Mouse (Mus musculus): ENCODE results near the gene Rer1. TPM values are rescaled to one million over a fixed set of nuclear protein-coding genes. Genes with fewer than 3 reads are reported as not detected.

The Rer1 gene
- polyA plus RNA-seq, 1 experiment from 2014 or later = 130 TPM

GRCm38 (mm10) chr4:155098572-155098971 lies 12.4 kb upstream of the Rer1 start:
- H3K27ac ChIP-seq = no peak overlapping the region
- ATAC-seq (ENCODE audit: low FRiP score) = no peak
- no peak overlapping the region for H3K4me2 ChIP-seq (replicated peaks)
- no peak overlapping the region for H3K4me3 ChIP-seq
- H3K36me3 ChIP-seq = no peaks in the 10 kb centered on the region
- no peaks in the 10 kb centered on the region for H3K9me3 ChIP-seq (replicated peaks)
- WGBS = 77% methylated on average over 4 of the region's 4 CpGs
- no peaks in the 10 kb centered on the region for H3K27me3 ChIP-seq
- peak overlapping the region; percentile 13; the same call in 1 of the 2 replicates for H3K9ac ChIP-seq
- peaks cover 3% of the 10 kb centered on the region; the same call in 1 of the 2 replicates for H3K4me1 ChIP-seq

- ATAC-seq (ENCODE audit: low FRiP score) = no peak
- WGBS = 86% methylated on average over 6 of the region's 6 CpGs
- H3K4me1 ChIP-seq = peaks cover 3% of the 10 kb centered on the region; the same call in 1 of the 2 replicates
- no peak overlapping the region for H3K27ac ChIP-seq
- H3K4me2 ChIP-seq (replicated peaks) = no peak overlapping the region
- H3K36me3 ChIP-seq = peaks cover 5% of the 10 kb centered on the region; the same call in 1 of the 2 replicates
- H3K9me3 ChIP-seq (replicated peaks) = no peaks in the 10 kb centered on the region
- no peaks in the 10 kb centered on the region for H3K27me3 ChIP-seq
- no peak overlapping the region for H3K9ac ChIP-seq
- H3K4me3 ChIP-seq = no peak overlapping the region
These were observed 11.3 kb upstream of the Rer1 start for GRCm38 (mm10) chr4:155097452-155097851.

- 88% methylated on average over 8 of the region's 8 CpGs for WGBS
- Histone ChIP-seq H3K4me1 (peaks cover 3% of the 10 kb centered on the region; the same call in 1 of the 2 replicates), H3K4me3 (no peak overlapping the region), H3K36me3 (peaks cover 7% of the 10 kb centered on the region; the same call in 1 of the 2 replicates), H3K4me2 (replicated peaks) (no peak overlapping the region), H3K27ac (no peak overlapping the region; the same call in 1 of the 2 replicates), H3K9me3 (replicated peaks) (no peaks in the 10 kb centered on the region), H3K27me3 (no peaks in the 10 kb centered on the region), H3K9ac (no peak overlapping the region)
- no peak for ATAC-seq (ENCODE audit: low FRiP score)
These were observed 9.8 kb upstream of the Rer1 start for GRCm38 (mm10) chr4:155095967-155096366.

- Histone ChIP-seq H3K4me1 (peaks cover 3% of the 10 kb centered on the region; the same call in 1 of the 2 replicates), H3K27ac (no peak overlapping the region), H3K27me3 (no peaks in the 10 kb centered on the region), H3K9me3 (replicated peaks) (no peaks in the 10 kb centered on the region), H3K4me2 (replicated peaks) (no peak overlapping the region), H3K36me3 (peaks cover 10% of the 10 kb centered on the region; the same call in 1 of the 2 replicates), H3K9ac (no peak overlapping the region), H3K4me3 (no peak overlapping the region)
- WGBS = 30% methylated on average over 8 of the region's 8 CpGs
- ATAC-seq (ENCODE audit: low FRiP score) = peak; percentile 63
These were observed 9.2 kb upstream of the Rer1 start for GRCm38 (mm10) chr4:155095238-155095900.

- Histone ChIP-seq H3K4me2 (replicated peaks) (no peak overlapping the region), H3K4me1 (peaks cover 3% of the 10 kb centered on the region; the same call in 1 of the 2 replicates), H3K36me3 (peaks cover 15% of the 10 kb centered on the region), H3K27me3 (no peaks in the 10 kb centered on the region), H3K9me3 (replicated peaks) (no peaks in the 10 kb centered on the region), H3K27ac (no peak overlapping the region), H3K9ac (no peak overlapping the region), H3K4me3 (no peak overlapping the region)
- 76% methylated on average over 3 of the region's 3 CpGs for WGBS
- peak; percentile 65 for ATAC-seq (ENCODE audit: low FRiP score)
These were observed 8.4 kb upstream of the Rer1 start for GRCm38 (mm10) chr4:155094565-155094964.

- no peak overlapping the region for H3K27ac ChIP-seq
- no peak for ATAC-seq (ENCODE audit: low FRiP score)
- no peak overlapping the region for H3K9ac ChIP-seq
These were observed 7.4 kb upstream of the Rer1 start for GRCm38 (mm10) chr4:155093431-155094149.

GRCm38 (mm10) chr4:155092718-155093430 lies 6.7 kb upstream of the Rer1 start:
- Histone ChIP-seq H3K9ac (no peak overlapping the region), H3K4me1 (peaks cover 3% of the 10 kb centered on the region; the same call in 1 of the 2 replicates), H3K36me3 (peaks cover 25% of the 10 kb centered on the region), H3K4me3 (no peak overlapping the region), H3K4me2 (replicated peaks) (no peak overlapping the region), H3K9me3 (replicated peaks) (no peaks in the 10 kb centered on the region), H3K27me3 (no peaks in the 10 kb centered on the region), H3K27ac (no peak overlapping the region)
- WGBS = 93% methylated on average over 19 of the region's 19 CpGs
- ATAC-seq (ENCODE audit: low FRiP score) = no peak

More at GRCm38 (mm10) chr4:155093431-155094149, 7.4 kb upstream of the Rer1 start:
- Histone ChIP-seq H3K27me3 (no peaks in the 10 kb centered on the region), H3K36me3 (peaks cover 25% of the 10 kb centered on the region), H3K4me3 (no peak overlapping the region), H3K4me2 (replicated peaks) (no peak overlapping the region), H3K4me1 (peaks cover 3% of the 10 kb centered on the region; the same call in 1 of the 2 replicates), H3K9me3 (replicated peaks) (no peaks in the 10 kb centered on the region)
- WGBS = 83% methylated on average over 7 of the region's 7 CpGs

GRCm38 (mm10) chr4:155090688-155091449 lies 4.7 kb upstream of the Rer1 start:
- no peak overlapping the region for H3K4me3 ChIP-seq
- H3K27ac ChIP-seq = no peak overlapping the region
- H3K36me3 ChIP-seq = peaks cover 25% of the 10 kb centered on the region
- H3K9me3 ChIP-seq (replicated peaks) = no peaks in the 10 kb centered on the region
- WGBS = 92% methylated on average over 13 of the region's 13 CpGs
- peaks cover 12% of the 10 kb centered on the region for H3K4me1 ChIP-seq
- no peak for ATAC-seq (ENCODE audit: low FRiP score)
- H3K9ac ChIP-seq = 0 out of 2 replicates have a peak overlapping the region, but pooled peaks have one; percentile 18
- no peak overlapping the region for H3K4me2 ChIP-seq (replicated peaks)
- no peaks in the 10 kb centered on the region for H3K27me3 ChIP-seq

GRCm38 (mm10) chr4:155090147-155090546 lies 4.0 kb upstream of the Rer1 start:
- H3K4me1 ChIP-seq = peaks cover 12% of the 10 kb centered on the region
- ATAC-seq (ENCODE audit: low FRiP score) = no peak
- no peak overlapping the region for H3K4me2 ChIP-seq (replicated peaks)
- no peak overlapping the region for H3K27ac ChIP-seq
- 96% methylated on average over 4 of the region's 4 CpGs for WGBS
- H3K36me3 ChIP-seq = peaks cover 25% of the 10 kb centered on the region
- H3K4me3 ChIP-seq = no peak overlapping the region
- no peaks in the 10 kb centered on the region for H3K27me3 ChIP-seq
- H3K9ac ChIP-seq = no peak overlapping the region
- H3K9me3 ChIP-seq (replicated peaks) = no peaks in the 10 kb centered on the region

- Histone ChIP-seq H3K4me3 (no peak overlapping the region), H3K4me2 (replicated peaks) (no peak overlapping the region), H3K27me3 (no peaks in the 10 kb centered on the region), H3K9ac (no peak overlapping the region), H3K9me3 (replicated peaks) (no peaks in the 10 kb centered on the region), H3K27ac (no peak overlapping the region), H3K4me1 (peaks cover 20% of the 10 kb centered on the region), H3K36me3 (peaks cover 25% of the 10 kb centered on the region)
- ATAC-seq (ENCODE audit: low FRiP score) = no peak
- 86% methylated on average over 5 of the region's 5 CpGs for WGBS
These were observed 3.1 kb upstream of the Rer1 start for GRCm38 (mm10) chr4:155089241-155089640.

- H3K4me2 ChIP-seq (replicated peaks) = peak overlapping the region; percentile 93
- peaks cover 39% of the 10 kb centered on the region for H3K36me3 ChIP-seq
- H3K4me3 ChIP-seq = peak overlapping the region; percentile 98
- H3K9ac ChIP-seq = peak overlapping the region; percentile 95
- WGBS = 9% methylated on average over 31 of the region's 35 CpGs
- no peaks in the 10 kb centered on the region for H3K9me3 ChIP-seq (replicated peaks)
- H3K27me3 ChIP-seq = no peaks in the 10 kb centered on the region
- peaks cover 24% of the 10 kb centered on the region for H3K4me1 ChIP-seq
- ATAC-seq (ENCODE audit: low FRiP score) = peak; percentile 15; the same call in 1 of the 2 replicates
- H3K27ac ChIP-seq = peak overlapping the region; percentile 94
These were observed 725 bp downstream of the Rer1 start for GRCm38 (mm10) chr4:155085206-155086107.
